Mouse (Mus musculus): Measurements from ENCODE around the gene Prkch.
A peak's percentile ranks its signal among the peaks of the same experiment; 100 is the strongest.

The Prkch gene

DNA sequence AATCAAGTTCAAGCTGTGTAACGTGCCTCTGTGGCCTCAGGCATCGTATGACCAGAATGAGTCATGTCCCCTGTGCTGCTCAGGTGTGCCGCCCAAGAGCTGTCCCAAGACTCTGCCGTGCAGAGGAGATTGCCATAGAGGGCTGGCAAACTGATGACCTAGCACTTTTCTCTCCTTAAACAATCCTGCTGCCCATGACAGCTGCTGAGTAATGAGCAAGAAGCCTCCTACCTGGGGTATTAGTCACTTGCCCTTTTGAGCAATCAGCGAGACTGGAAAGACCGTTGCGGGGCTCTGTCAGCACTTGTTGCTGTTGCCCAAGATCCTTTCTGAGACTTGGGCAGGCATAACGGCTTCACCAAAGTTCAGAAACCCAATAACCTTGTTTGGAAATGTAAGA, 171.1 kb downstream of the Prkch start:
- no peak for DNase-seq (ENCODE audit: low spot score in 2 of 2)

DNA sequence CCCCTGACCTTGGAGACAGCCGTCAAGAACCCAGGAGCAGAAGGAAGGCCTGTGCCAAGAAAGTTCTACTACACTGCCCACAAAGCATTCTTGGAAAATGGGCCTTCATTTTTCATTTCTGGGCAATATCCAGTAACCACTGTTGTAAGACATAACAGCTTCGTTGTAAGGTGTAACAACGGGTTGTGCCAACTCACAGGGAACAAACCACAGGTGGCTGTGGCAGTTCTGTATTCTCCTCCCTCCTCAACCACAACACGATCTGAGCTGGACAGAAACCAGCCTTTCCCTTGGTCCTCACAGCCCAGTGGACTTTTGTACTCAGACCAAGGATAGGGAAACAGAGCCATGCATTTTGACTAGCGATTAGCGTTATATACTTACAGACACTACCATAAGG, 171.9 kb downstream of the Prkch start:
- DNase-seq (ENCODE audit: low spot score in 2 of 2), result no peak

DNA sequence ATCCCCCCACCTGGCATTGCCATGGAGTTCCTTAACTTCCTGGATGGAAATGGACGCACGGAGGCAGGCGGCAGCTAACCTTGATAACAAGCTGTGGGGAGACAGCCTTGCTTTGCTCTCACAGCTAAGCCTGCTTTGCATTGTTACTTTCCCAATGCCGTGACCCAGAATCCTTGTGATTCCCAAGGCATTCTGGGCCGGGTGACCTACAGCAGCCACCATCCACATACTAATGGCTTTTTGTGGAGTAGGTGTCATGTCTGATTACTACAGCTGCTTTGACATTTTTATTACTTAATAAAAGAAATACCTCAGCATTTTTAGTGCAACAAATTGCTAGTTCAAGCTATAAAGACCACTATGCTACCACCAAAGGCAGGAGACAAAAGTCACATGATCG, 177.4 kb downstream of the Prkch start:
- DNase-seq (ENCODE audit: low spot score in 2 of 2), result no peak

- DNase-seq (ENCODE audit: low spot score in 2 of 2), result no peak
These were observed 178.2 kb downstream of the Prkch start for GRCm38 (mm10) chr12:73762762-73763161.

DNA sequence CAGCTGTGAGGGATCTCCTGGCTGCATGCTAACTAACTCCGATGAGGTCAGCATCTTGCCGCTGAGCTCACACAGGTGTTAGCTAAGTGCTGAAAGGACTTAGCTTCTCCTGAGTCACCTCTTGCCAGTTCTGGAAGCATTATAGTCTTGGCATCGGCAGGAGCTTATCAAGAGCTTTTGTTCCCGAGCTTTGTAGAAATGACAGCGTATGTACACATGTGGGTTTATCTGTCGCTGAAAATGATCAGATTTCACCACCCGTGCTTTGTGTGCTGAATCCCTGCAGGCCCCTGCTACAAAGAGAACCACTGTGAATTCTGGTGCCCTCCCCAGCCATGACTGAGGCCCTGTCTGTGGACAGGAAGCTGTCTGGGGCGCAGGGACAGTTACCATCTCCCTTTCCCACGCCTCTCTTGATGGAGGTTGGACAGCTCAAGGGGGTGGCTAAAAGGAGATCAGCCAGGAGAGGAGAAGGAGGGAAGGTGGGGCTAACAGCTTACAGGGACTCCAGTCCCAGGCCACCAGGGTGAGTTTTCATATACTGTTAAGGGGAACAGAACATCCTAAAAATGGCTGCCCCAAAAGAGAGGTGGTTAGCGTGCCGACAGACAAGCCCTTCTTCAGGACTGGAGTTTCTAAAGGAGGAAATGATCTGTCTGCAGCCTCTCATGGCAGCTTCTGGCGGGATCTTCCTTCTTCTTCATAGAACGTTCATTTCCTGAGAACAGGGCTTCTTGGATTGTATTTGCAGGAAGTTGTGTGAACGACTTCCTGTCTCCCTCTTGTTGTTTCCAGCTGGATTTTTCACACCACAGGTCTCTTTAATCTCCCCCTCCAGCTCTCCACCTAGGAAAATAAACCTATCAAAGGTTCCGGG, 180.3 kb downstream of the Prkch start:
- DNase-seq (ENCODE audit: low spot score in 2 of 2), result no peak

GRCm38 (mm10) chr12:73766152-73766551, 181.6 kb downstream of the Prkch start:
- no peak for DNase-seq (ENCODE audit: low spot score in 2 of 2)

DNA sequence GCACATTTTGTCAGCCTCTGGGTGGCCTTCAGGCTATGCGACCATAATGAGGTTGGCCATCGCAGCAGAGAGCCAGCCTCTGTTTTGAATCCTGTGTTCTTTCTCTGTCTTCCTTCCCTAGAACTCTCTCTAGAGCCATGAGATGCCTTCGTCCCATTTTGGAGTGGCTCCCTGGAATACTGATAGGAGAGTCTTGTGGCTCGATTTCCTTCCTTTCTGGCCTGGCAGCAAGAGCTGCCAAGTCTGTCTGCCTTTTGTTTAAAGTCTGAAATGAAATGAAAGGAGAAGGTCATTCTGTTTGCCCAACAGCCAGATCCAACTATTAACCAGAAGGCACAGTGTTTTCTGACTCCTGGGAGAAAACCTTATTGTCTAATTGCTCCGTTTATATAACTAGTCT, 184.2 kb downstream of the Prkch start:
- DNase-seq (ENCODE audit: low spot score in 2 of 2), result no peak

GRCm38 (mm10) chr12:73769536-73769935, 184.9 kb downstream of the Prkch start:
- no peak for DNase-seq (ENCODE audit: low spot score in 2 of 2)

DNA sequence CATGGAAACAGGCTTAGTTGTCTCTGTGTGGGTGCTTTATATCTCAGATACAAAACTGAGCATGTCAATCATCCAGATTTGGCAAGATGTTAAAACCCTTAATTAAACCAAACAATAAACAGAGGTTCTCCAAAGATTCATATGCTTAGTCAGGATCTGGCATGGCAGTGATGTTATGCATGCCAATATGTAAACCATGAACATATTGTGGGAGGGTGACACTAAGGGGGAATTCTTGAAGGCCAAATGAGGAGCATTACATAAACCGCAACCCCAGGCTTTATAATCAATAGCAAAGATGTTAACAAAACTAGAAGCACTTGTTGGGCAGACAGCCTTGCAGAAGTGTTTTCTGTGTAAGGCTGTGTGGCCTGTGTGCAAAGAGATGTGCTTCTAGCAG, 186.2 kb downstream of the Prkch start:
- DNase-seq (ENCODE audit: low spot score in 2 of 2), result no peak

GRCm38 (mm10) chr12:73774793-73775385, 190.3 kb downstream of the Prkch start:
- DNase-seq (ENCODE audit: low spot score in 2 of 2), result no peak

- DNase-seq (ENCODE audit: low spot score in 2 of 2), result no peak
These were observed 191.9 kb downstream of the Prkch start for GRCm38 (mm10) chr12:73776401-73776945.

DNA sequence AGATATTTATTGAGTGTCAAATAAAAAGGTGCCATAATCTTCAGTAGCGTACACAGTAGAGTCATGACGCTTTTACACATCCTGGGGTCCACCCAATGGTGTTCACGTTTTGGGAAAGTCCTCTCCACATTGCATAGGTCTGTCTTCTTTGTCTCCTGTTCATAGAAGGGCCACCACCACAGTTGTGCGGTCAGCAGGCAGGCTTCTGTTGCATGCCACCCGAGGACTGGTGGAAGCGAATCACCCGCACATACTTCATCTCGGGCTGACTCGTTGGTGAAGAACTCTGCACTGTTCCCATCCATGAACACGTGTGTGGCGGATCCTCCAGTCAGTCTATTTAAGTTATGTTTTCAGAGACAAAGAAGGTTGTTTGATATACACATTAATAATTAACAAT, 193.1 kb downstream of the Prkch start:
- no peak for DNase-seq (ENCODE audit: low spot score in 2 of 2)

DNA sequence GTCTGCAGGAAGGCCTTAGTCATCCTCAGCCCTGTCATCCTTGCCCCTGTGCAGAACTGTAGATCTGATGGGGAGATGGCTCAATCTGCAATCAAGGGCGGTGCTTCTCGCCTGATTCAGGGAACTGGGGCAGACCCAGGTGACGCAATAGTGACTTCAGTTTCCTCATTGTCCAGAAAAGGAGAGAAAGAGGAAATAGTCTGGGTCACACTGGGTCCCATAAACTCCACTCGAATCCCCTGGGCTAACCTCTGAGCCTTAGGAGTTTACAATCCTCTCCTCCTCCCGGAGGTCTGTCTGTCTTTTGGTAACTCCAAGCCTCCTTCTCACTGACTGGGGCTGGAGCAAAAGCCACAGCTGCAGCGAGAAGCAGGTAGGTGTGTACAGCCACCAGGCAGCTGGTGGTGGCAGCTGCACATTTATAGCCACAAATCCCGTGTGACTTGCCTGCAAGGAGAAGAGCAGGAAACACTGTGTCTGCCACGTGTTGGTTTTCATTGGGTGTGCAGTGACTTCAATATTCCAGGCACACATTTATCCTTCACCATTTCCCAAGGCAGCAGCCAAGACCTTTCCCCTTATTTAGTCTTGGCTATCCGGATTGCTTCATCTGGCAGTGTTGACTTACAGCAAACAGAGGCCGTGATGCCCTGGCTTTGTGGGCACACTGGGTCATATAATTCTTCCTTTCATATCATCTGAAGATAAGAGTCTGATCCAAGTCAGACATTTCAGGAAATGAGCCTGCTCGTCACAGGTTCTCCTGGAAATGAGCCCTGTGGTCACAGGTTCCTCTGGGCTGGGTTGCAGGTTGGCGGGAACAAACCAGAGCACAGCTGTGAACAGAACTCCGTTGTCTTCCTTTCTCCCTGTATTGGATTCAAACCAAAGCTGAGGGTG, 195.0 kb downstream of the Prkch start:
- DNase-seq (ENCODE audit: low spot score in 2 of 2), result no peak

DNA sequence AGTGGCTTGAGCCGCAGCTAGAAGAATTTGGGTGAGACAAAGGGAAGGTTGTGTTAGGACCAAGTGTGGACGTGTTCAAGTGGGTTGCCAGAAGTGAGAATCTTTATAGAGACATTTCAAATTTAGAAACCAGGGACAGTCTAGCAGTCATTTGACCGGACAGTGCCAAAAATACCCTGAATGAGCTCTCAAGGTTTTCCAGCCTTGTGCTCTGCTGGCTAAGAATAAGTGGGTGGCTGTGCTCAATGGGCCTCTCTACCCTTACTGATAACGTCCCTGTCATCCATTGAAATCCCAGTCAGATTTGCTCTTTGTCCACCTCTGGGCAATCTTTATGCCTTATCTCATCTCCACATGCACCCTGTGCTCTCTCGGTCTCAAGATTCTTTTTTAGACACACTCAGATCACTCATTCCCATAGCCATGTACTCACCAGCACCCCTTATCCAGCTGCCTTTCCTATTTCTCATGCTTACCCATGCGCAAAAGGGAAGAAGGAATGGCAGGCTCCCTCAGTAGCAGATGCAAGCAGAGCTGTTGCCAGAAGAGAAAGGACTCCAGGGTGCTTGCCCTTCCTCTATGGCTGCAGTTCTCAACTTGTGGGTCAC, 196.9 kb downstream of the Prkch start:
- DNase-seq (ENCODE audit: low spot score in 2 of 2), result no peak

DNA sequence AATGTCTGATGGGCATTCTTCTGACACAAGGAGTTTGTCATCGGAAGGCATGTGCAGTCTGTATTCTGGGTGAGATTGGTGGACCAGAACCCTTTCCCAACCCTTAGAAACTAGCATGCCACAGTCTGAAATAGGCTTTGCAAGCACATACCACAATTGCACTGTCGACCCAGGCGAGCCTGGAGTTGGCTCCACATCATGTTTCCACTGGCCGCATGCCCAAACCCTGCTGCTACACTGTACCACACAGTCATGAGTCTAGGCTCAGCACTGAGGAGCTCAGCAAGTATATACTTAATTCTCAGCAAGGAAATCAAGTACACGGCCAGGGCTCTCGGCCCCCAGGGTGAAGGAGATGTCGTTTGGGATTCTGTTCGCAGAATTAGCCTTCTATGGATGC, 202.3 kb downstream of the Prkch start:
- peak in 1 of 2 experiments; percentile 26 for DNase-seq (ENCODE audit: low spot score in 2 of 2)

DNA sequence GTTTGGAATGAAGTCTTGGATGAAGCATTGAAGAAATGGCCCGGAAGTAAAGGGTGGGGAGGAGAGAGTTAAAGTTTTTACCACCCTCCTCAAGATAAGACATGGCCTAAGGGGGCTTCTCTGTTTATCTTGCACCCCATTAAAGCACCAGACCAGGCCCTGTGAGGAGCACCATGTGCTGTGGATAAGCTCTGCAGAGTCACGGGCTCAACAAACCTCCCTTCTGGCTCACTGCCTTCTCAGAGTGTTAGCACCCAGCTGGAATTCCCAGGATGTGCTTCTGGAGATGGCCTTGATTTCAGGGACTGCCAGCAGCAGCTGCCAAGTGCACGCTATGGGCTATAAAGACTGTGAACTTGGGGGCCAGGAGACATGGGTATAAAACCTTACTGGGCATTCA, 204.3 kb downstream of the Prkch start:
- no peak for DNase-seq (ENCODE audit: low spot score in 2 of 2)

GRCm38 (mm10) chr12:73790571-73791108, 206.0 kb downstream of the Prkch start:
- DNase-seq (ENCODE audit: low spot score in 2 of 2), result no peak

DNA sequence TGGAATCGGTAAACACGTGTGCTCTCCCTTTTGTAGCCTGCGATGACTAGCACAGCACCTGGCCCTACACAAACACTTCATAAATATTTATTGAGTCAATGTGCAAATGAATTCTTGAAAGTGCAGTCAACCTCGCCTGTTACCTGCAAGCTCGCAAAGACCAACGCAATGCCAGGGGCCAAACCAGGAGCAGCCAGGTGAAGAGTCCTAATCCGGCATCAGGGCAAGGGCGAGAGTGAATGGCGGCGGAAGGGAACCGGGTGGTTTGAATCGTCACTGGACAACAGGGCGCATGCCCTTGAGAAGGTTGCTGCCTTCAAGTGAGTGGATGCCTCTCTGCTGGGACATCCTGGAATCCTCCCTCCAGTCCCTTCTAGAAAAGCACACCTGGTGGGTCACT, 208.6 kb downstream of the Prkch start:
- no peak for DNase-seq (ENCODE audit: low spot score in 2 of 2)

DNA sequence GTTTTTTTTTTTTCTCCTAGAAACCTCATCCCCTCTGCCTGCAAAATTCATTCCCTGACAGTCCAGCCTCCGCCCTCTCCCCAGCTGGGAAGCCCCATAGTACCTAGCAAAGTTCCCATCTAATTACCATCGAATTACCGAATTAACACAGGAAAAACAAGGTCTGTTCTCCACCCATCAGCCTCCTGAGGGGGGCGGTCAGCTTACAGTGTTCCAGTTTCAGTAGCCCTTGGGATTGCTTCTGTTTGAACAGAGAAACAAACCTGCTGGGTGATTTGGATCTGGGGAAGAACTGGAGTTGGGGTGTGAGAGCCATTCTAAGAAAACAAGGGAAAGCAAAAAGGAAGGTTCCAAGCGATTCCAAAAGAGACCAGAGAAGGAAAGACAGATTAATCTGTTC, 209.1 kb downstream of the Prkch start:
- DNase-seq (ENCODE audit: low spot score in 2 of 2), result peak in 1 of 2 experiments; percentile 14

DNA sequence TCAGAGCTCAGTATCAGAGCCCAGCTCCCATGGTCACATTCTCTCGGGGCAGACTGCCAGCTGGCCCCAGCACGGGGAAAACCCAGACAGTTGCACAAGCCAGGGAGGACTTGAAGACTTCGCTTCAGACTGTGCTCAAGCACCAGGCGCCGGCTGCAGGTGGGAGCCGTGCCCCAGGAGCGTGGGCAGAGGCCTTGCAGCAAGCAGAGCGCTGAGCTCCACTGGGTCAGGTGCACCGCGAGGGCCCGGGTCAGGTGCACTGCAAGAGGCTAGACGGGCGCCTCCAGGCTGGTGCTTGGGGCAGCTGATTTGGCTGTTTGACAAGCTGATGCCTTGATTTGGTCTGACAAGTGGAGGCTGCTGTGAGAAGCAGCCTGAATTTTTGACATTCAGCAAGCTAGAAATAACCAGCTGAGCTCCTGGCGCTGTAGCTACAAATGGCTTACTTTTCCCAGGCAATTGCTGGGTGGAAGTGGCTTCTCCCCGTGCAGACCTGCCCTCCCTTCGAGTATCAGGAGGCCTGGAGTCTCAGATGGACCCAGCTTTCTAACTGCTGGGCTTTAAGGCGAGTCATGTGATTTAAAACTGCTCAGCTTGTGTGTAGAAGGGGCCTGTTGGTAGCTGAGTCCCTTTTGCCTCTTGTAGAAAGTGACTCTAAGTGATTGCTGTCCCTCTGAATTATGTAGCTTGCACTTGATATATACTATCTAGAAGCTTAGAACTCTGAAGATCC, 209.7 kb downstream of the Prkch start:
- DNase-seq (ENCODE audit: low spot score in 2 of 2), result peak; percentile 43 to 53

- DNase-seq (ENCODE audit: low spot score in 2 of 2), result no peak
These were observed 215.1 kb downstream of the Prkch start for GRCm38 (mm10) chr12:73799671-73800070.

Data from frontal cortex, postnatal 14 days (tissue).